Mouse (Mus musculus): ENCODE data around the gene Hist1h3b. TPM values are rescaled to one million over a fixed set of nuclear protein-coding genes. Genes with fewer than 3 reads are reported as not detected.
"Not testable (repeated sequence)": the region's sequence is repeated elsewhere in the genome, so short reads cannot be mapped to it uniquely, and the experiment has no call there.

Hist1h3b gene
- polyA plus RNA-seq, 1 experiment from 2014 or later = 12.5 TPM

DNA sequence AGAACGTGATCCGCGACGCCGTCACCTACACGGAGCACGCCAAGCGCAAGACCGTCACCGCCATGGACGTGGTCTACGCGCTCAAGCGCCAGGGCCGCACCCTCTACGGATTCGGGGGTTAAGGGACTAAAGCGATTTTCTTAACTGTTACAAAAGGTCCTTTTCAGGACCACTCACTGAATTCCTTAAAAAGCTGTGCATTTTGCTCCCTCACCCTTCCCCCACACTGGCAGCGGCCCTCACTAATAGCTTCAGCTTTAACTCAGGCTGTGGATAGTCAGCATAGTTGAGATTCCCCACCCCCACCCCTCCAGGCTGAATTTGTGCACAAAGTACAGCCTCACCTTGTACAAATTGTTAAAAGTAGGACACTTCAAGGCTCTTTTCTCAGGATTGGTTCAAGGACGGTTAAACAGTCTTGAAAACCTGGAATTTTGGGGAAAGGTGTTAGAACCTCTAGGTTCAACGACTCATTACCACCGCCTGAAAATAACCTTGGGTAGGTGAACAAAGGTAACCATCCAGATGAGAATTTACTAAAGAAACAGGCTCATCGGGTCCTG, 5.2 kb downstream of the Hist1h3b start:
- 0 out of 2 replicates have a peak, but pooled peaks cover 10% of the 10 kb centered on the region for H3K4me1 ChIP-seq (ENCODE audit: control insufficient read depth, insufficient read depth, low read length)
- H3K27me3 ChIP-seq (ENCODE audit: control insufficient read depth, insufficient read depth, low read length) = no peaks in the 10 kb centered on the region
- H3K4me2 ChIP-seq (replicated peaks; ENCODE audit: low read depth, low read length) = peak overlapping the region; percentile 67
- peak overlapping the region; percentile 76 for H3K9ac ChIP-seq (ENCODE audit: low read depth, low read length)
- H3K4me3 ChIP-seq (ENCODE audit: low read length) = peak overlapping the region; percentile 42
- H3K27ac ChIP-seq (ENCODE audit: low read depth, low read length) = peak overlapping the region; percentile 95
- no peak; the same call in 1 of the 2 replicates for ATAC-seq (ENCODE audit: low FRiP score, low TSS enrichment)
- WGBS = under 1% methylated on average over 13 of the region's 23 CpGs
- no peaks in the 10 kb centered on the region for H3K9me3 ChIP-seq (ENCODE audit: control insufficient read depth, low read length)
- H3K36me3 ChIP-seq (ENCODE audit: control insufficient read depth, insufficient read depth, low read length) = no peaks in the 10 kb centered on the region

DNA sequence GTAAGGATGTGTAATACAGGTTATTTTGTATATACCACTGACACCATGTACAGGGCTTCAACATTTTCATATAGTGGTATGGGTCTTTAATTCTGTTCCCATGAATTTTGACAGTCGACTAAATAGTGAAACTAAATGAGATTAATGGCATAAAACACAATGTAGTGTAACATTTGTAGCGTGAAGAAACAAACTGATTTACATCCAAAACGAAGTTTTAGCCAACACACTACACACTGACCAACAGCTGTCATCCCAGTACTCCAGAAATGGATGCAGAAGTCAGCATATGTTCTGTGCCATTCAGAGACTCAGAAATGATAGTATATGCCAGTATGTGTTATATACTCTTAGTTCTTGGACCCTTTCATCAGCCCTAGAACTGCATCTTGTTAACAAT, 5.9 kb downstream of the Hist1h3b start:
- H3K4me2 ChIP-seq (replicated peaks; ENCODE audit: low read depth, low read length) = peak overlapping the region; percentile 67
- H3K4me1 ChIP-seq (ENCODE audit: control insufficient read depth, insufficient read depth, low read length) = peaks cover 10% of the 10 kb centered on the region; the same call in 1 of the 2 replicates
- H3K9me3 ChIP-seq (ENCODE audit: control insufficient read depth, low read length) = no peaks in the 10 kb centered on the region
- no peaks in the 10 kb centered on the region for H3K36me3 ChIP-seq (ENCODE audit: control insufficient read depth, insufficient read depth, low read length)
- no peaks in the 10 kb centered on the region for H3K27me3 ChIP-seq (ENCODE audit: control insufficient read depth, insufficient read depth, low read length)
- H3K4me3 ChIP-seq (ENCODE audit: low read length) = peak overlapping the region; percentile 42; the same call in 1 of the 2 replicates
- peak overlapping the region; percentile 57; the same call in 1 of the 2 replicates for H3K27ac ChIP-seq (ENCODE audit: low read depth, low read length)
- WGBS = 50% methylated on average over 3 of the region's 3 CpGs
- no peak for ATAC-seq (ENCODE audit: low FRiP score, low TSS enrichment)
- peak overlapping the region; percentile 76; the same call in 1 of the 2 replicates for H3K9ac ChIP-seq (ENCODE audit: low read depth, low read length)

DNA sequence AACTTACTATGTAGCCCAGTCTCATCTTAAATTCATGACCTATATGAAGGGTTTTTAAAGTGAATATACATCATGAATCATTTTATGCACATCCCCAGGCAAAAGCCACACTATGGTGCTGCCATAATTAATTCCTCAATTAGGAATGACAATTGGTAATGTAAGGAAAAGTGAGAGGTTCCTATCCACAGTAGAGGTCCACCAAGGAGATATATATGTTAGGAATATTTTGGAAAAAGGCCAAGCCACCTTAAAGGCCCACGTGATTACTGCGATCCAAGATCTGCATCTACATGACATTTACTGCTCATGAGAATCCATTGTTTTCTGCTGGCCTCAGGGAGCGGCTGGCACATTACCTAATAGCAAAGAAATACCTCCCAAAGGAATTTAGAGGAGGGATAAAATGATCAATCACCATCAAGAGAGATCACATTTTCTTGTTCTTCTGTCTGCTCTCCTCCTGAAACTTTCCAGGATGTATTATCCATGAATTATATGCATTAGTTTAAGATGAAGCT, 7.2 kb downstream of the Hist1h3b start:
- Histone ChIP-seq H3K27me3 (ENCODE audit: control insufficient read depth, insufficient read depth, low read length) (no peaks in the 10 kb centered on the region), H3K4me1 (ENCODE audit: control insufficient read depth, insufficient read depth, low read length) (peaks cover 18% of the 10 kb centered on the region; the same call in 1 of the 2 replicates), H3K9ac (ENCODE audit: low read depth, low read length) (no peak overlapping the region), H3K9me3 (ENCODE audit: control insufficient read depth, low read length) (no peaks in the 10 kb centered on the region), H3K4me3 (ENCODE audit: low read length) (no peak overlapping the region), H3K36me3 (ENCODE audit: control insufficient read depth, insufficient read depth, low read length) (no peaks in the 10 kb centered on the region), H3K27ac (ENCODE audit: low read depth, low read length) (no peak overlapping the region), H3K4me2 (replicated peaks; ENCODE audit: low read depth, low read length) (no peak overlapping the region)
- 69% methylated on average over 3 of the region's 3 CpGs for WGBS
- no peak for ATAC-seq (ENCODE audit: low FRiP score, low TSS enrichment)

DNA sequence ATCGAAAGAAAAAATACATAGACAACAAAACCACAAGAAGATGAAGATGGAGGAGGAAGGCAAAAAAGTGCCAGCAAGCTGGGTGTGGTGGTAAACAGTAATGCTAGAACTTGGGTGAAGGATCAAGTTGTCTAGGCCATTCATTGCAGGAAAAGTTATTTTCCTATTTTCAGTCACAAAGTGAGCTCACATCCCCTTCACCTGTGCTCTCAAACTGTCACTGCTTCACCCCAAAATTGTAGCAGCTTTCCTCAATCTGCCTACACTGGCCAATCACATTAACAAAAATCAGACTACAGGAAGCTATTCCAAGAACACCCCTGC, 7.8 kb downstream of the Hist1h3b start:
- H3K4me1 ChIP-seq (ENCODE audit: control insufficient read depth, insufficient read depth, low read length) = peaks cover 20% of the 10 kb centered on the region; the same call in 1 of the 2 replicates
- WGBS = 65% methylated on average over 1 of the region's 1 CpGs

DNA sequence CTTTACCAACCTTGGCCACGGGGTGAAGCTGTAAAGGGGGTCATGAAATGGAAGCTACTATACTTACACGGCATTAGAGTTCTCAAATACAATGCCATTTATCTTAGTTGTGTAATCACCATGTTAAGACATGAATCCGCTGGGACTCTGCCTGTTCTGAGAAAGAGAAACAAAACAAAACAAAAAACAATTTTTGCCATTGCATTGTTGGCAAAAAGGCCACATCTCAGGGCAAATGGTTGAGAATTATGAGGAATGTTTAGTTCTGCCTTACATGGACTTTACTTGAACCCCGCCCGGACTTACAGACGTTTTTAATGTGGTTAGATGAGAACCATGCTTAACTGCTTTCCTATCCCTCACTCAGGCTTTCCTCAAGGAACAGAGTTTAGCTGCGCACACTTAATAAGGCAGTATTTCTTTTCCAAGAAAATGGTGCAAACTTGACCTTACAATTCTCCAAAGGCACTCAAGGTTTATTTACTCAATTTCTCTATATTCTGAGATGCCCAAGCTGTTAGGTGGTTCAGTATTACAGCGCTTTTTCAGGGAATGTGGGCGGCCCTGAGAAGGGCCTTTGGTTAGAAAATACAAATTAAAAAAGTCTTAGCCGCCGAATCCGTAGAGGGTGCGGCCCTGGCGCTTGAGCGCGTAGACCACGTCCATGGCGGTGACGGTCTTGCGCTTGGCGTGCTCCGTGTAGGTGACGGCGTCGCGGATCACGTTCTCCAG, 8.3 kb downstream of the Hist1h3b start:
- ATAC-seq (ENCODE audit: low FRiP score, low TSS enrichment) = 0 out of 2 replicates have a peak, but pooled peaks have one; percentile 0
- Histone ChIP-seq H3K27ac (ENCODE audit: low read depth, low read length) (peak overlapping the region; percentile 90), H3K9ac (ENCODE audit: low read depth, low read length) (peak overlapping the region; percentile 70), H3K4me2 (replicated peaks; ENCODE audit: low read depth, low read length) (peak overlapping the region; percentile 52), H3K4me3 (ENCODE audit: low read length) (peak overlapping the region; percentile 38), H3K36me3 (ENCODE audit: control insufficient read depth, insufficient read depth, low read length) (no peaks in the 10 kb centered on the region), H3K4me1 (ENCODE audit: control insufficient read depth, insufficient read depth, low read length) (peaks cover 20% of the 10 kb centered on the region; the same call in 1 of the 2 replicates), H3K27me3 (ENCODE audit: control insufficient read depth, insufficient read depth, low read length) (no peaks in the 10 kb centered on the region), H3K9me3 (ENCODE audit: control insufficient read depth, low read length) (no peaks in the 10 kb centered on the region)
- 2% methylated on average over 20 of the region's 27 CpGs for WGBS

More for the DNA sequence above, 7.8 kb downstream of the Hist1h3b start:
- Histone ChIP-seq H3K9me3 (ENCODE audit: control insufficient read depth, low read length) (no peaks in the 10 kb centered on the region), H3K36me3 (ENCODE audit: control insufficient read depth, insufficient read depth, low read length) (no peaks in the 10 kb centered on the region), H3K27ac (ENCODE audit: low read depth, low read length) (peak overlapping the region; percentile 90), H3K9ac (ENCODE audit: low read depth, low read length) (peak overlapping the region; percentile 70), H3K4me2 (replicated peaks; ENCODE audit: low read depth, low read length) (peak overlapping the region; percentile 52), H3K4me3 (ENCODE audit: low read length) (peak overlapping the region; percentile 38), H3K27me3 (ENCODE audit: control insufficient read depth, insufficient read depth, low read length) (no peaks in the 10 kb centered on the region)
- no peak for ATAC-seq (ENCODE audit: low FRiP score, low TSS enrichment)

DNA sequence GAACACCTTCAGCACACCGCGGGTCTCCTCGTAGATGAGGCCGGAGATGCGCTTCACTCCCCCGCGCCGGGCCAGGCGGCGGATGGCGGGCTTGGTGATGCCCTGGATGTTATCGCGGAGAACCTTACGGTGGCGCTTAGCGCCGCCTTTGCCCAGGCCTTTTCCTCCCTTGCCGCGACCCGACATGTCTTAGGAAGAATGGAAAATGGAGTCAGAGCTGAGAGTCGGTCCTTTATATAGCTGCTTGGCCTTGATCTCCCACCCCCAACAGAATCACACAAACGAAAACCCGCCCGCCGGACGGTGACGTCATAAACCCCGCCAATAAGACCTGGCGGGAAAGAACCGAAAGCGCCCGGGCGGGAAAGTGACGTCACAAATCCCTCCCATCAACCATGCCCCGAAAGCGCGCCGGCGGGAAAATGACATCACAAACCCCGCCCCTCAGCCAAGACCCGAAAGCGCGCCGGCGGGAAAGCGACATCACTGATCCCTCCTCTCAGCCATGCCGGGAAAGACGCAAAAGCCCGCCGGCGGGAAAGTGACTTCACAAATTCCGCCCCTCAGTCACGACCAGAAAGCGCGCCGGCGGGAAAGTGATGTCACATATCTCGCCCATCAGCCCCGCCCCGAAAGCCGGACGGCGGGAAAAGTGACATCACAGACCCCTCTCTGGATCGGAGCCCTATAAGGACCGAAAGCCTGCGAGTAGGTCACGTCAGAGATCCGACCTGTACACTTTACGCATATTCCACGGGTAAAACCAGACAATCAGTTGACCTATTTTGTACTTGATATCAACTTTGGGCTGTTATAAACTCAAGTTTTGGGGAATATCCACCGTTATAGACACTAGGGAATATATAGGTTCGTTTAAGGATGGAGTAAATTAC, 9.2 kb downstream of the Hist1h3b start, which contains the start of gene Hist1h4a:
Gene Hist1h4a, minus strand, starts transcription at position 259 of the 893 bp plus-strand sequence.
- Histone ChIP-seq H3K9ac (ENCODE audit: low read depth, low read length) (peak within 1 kb of the TSS; percentile 77), H3K9me3 (ENCODE audit: control insufficient read depth, low read length) (no peaks in the 10 kb centered on the region), H3K4me3 (ENCODE audit: low read length) (peak within 1 kb of the TSS; percentile 57), H3K27ac (ENCODE audit: low read depth, low read length) (peak within 1 kb of the TSS; percentile 98), H3K27me3 (ENCODE audit: control insufficient read depth, insufficient read depth, low read length) (no peaks in the 10 kb centered on the region), H3K4me2 (replicated peaks; ENCODE audit: low read depth, low read length) (peak within 1 kb of the TSS; percentile 55), H3K4me1 (ENCODE audit: control insufficient read depth, insufficient read depth, low read length) (peaks cover 20% of the 10 kb centered on the region; the same call in 1 of the 2 replicates), H3K36me3 (ENCODE audit: control insufficient read depth, insufficient read depth, low read length) (no peaks in the 10 kb centered on the region)
- ATAC-seq (ENCODE audit: low FRiP score, low TSS enrichment) = peak; percentile 83
- under 1% methylated on average over 62 of the region's 72 CpGs for WGBS

DNA sequence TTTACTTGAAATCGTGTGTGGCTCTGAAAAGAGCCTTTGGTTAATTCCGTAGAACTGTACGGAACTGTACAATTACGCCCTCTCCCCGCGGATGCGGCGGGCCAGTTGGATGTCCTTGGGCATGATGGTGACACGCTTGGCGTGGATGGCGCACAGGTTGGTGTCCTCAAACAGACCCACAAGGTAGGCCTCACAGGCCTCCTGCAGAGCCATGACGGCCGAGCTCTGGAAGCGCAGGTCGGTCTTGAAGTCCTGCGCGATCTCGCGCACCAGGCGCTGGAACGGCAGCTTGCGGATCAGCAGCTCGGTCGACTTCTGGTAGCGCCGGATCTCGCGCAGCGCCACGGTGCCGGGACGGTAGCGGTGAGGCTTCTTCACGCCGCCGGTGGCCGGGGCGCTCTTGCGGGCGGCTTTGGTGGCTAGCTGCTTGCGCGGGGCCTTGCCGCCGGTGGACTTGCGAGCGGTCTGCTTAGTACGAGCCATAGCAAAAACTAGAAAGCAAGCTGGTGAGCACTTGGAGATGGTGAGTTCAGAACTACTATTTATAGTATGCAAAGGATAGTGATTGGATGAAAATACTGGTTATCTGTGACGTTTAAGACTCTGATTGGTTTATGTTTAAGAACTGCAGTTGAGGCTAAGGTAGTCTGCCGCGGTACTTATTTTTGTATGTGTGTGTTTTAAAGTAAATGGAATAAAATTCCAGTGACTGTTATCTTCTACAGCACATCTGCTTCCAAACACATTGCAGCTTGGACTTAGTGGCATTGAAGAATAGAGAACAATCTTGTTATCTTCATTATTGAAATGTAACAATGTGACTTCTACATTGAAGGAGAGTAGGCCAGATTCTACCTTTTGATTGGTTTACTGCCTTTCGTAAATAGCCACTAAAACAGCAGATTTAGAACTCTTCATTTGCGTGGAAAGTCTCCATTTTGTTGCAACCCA, 10.1 kb downstream of the Hist1h3b start, which contains the start of gene Hist1h3a:
Gene Hist1h3a, minus strand, starts transcription at position 516 of the 951 bp plus-strand sequence.
- WGBS = under 1% methylated on average over 28 of the region's 52 CpGs
- not testable (repeated sequence) for H3K27me3 ChIP-seq (ENCODE audit: control insufficient read depth, insufficient read depth, low read length); H3K9me3 ChIP-seq (ENCODE audit: control insufficient read depth, low read length); H3K36me3 ChIP-seq (ENCODE audit: control insufficient read depth, insufficient read depth, low read length)
- peak; percentile 76 for ATAC-seq (ENCODE audit: low FRiP score, low TSS enrichment)
- peak within 1 kb of the TSS; percentile 57 for H3K4me3 ChIP-seq (ENCODE audit: low read length)
- H3K4me1 ChIP-seq (ENCODE audit: control insufficient read depth, insufficient read depth, low read length) = peaks cover 20% of the 10 kb centered on the region; the same call in 1 of the 2 replicates
- peak within 1 kb of the TSS; percentile 98 for H3K27ac ChIP-seq (ENCODE audit: low read depth, low read length)
- H3K9ac ChIP-seq (ENCODE audit: low read depth, low read length) = peak within 1 kb of the TSS; percentile 81
- peak within 1 kb of the TSS; percentile 55 for H3K4me2 ChIP-seq (replicated peaks; ENCODE audit: low read depth, low read length)

DNA sequence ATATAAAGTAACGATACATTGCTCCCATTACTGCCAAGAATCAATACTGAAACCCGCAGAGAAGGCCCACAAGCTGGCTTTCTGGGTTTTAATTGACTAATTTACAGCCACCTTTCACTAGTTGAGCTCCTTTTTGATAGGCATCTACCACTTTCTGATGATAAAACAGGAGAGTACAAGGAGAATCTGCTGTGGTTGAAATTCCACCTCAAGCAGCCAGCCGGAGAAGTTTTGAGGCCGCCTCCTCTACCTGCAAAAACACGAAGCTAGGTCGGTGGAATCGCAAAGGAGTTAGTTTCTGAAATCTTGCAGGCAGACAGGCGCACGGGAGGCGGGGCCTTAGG, 11.1 kb downstream of the Hist1h3b start:
- 2% methylated on average over 10 of the region's 10 CpGs for WGBS
- peak overlapping the region; percentile 98 for H3K27ac ChIP-seq (ENCODE audit: low read depth, low read length)
- peak overlapping the region; percentile 55 for H3K4me2 ChIP-seq (replicated peaks; ENCODE audit: low read depth, low read length)
- ATAC-seq (ENCODE audit: low FRiP score, low TSS enrichment) = no peak
- H3K36me3 ChIP-seq (ENCODE audit: control insufficient read depth, insufficient read depth, low read length) = no peaks in the 10 kb centered on the region
- no peaks in the 10 kb centered on the region for H3K27me3 ChIP-seq (ENCODE audit: control insufficient read depth, insufficient read depth, low read length)
- H3K9ac ChIP-seq (ENCODE audit: low read depth, low read length) = peak overlapping the region; percentile 81
- H3K4me1 ChIP-seq (ENCODE audit: control insufficient read depth, insufficient read depth, low read length) = peaks cover 18% of the 10 kb centered on the region; the same call in 1 of the 2 replicates
- peak overlapping the region; percentile 57 for H3K4me3 ChIP-seq (ENCODE audit: low read length)
- H3K9me3 ChIP-seq (ENCODE audit: control insufficient read depth, low read length) = no peaks in the 10 kb centered on the region
